Comparison of ENCODE assay signal across 7 mouse cellular contexts in genomic region chr3:27983935-27984577, GRCm38 (mm10). TPM values are rescaled to one million over a fixed set of nuclear protein-coding genes. Genes with fewer than 3 reads are reported as not detected.
A peak's percentile ranks its signal among the peaks of the same experiment; 100 is the strongest.
DNase-seq lines count a peak whose midpoint lies in the region; ATAC-seq lines count a peak whose summit lies in the region.

No protein-coding gene starts in this region.

- H3K9me3 ChIP-seq in hindbrain, embryonic 15.5 days, result no peaks in the 10 kb centered on the region

- H3K4me2 ChIP-seq in hindbrain, embryonic 15.5 days, result peak overlapping the region; percentile 43

- DNase-seq in ZHBTc4 (ENCODE audit: low read depth, low spot score), result peak; percentile 77
- DNase-seq in cerebellum, postnatal 14 days, result peak; percentile 38 to 44
- DNase-seq in gastrocnemius, adult 8-10 months (ENCODE audit: low spot score in 2 of 2), result peak; percentile 56 to 70
- peak; percentile 16 to 25 for DNase-seq in left cerebral cortex, adult 18-20 months (ENCODE audit: low spot score in 2 of 2)
- DNase-seq in lung, postnatal 4 days, result peak; percentile 76 to 85
- peak; percentile 33 for DNase-seq in retina, postnatal 7 days (ENCODE audit: low read depth, low spot score)

- H3K9ac ChIP-seq in hindbrain, embryonic 15.5 days, result no peak overlapping the region

- H3K4me1 ChIP-seq in hindbrain, embryonic 15.5 days (replicated peaks), result 0 out of 2 replicates have a peak, but pooled peaks cover 12% of the 10 kb centered on the region

- ATAC-seq in hindbrain, embryonic 15.5 days (ENCODE audit: low FRiP score, low read depth), result peak; percentile 96

- peak overlapping the region; percentile 72 for H3K27ac ChIP-seq in hindbrain, embryonic 15.5 days (replicated peaks)

- WGBS in hindbrain, embryonic 15.5 days, result 7% methylated on average over 14 of the region's 14 CpGs

- no peaks in the 10 kb centered on the region for H3K27me3 ChIP-seq in hindbrain, embryonic 15.5 days

- peak overlapping the region; percentile 29 for H3K4me3 ChIP-seq in hindbrain, embryonic 15.5 days

- H3K36me3 ChIP-seq in hindbrain, embryonic 15.5 days, result no peaks in the 10 kb centered on the region

RNA-seq across cellular contexts. Expression of gene Pld1, which starts 45.6 kb away (rescaled TPM):
- total RNA-seq in gastrocnemius, adult 8-10 months (2022), result 1 to 10 TPM; 2.5 to 6.8 (median 3.7) TPM
- 5.2 and 5.5 TPM in 2 replicates for polyA plus RNA-seq in hindbrain, embryonic 15.5 days (2015; fragmentation: Nextera tagmentation; extraction: Ambion mirVana)
- 1 to 10 TPM; 5.5 to 7.6 TPM for total RNA-seq in left cerebral cortex, adult 18-20 months (2021)

Comparison
In these comparisons a context has a peak if more than half of its experiments do, and no peak if none do; other contexts are left out.
1. Peak in every context shown above with its lines: DNase-seq, ATAC-seq, H3K4me3 ChIP-seq and H3K27ac ChIP-seq.
2. DNase-seq: peak in every context shown above with its lines; median percentile 80 in lung, postnatal 4 days; 77 in ZHBTc4; 63 in gastrocnemius, adult 8-10 months; 41 in cerebellum, postnatal 14 days; 33 in retina, postnatal 7 days; 20 in left cerebral cortex, adult 18-20 months.